Mouse (Mus musculus) heart, embryonic 15.5 days (tissue): ENCODE data around the gene Galr2. TPM values are rescaled to one million over a fixed set of nuclear protein-coding genes. Genes with fewer than 3 reads are reported as not detected.
A peak's percentile ranks its signal among the peaks of the same experiment; 100 is the strongest.

Experiments
- ATAC-seq: fragments of 200-750 bp; cut with Nextera tagmentation; replicated peaks from 2 replicates; pipeline ENCODE4 v1.8.0; 2017; ENCODE audit warnings: low read depth, moderate TSS enrichment; ENCODE audit not compliant: insufficient number of reproducible peaks, insufficient read depth, low FRiP score
- H3K27ac ChIP-seq: fragments of 300-500 bp; sonication (generic); 2 replicates; pipeline ENCODE4 v1.5.1; 2015; ENCODE audit warnings: mild to moderate bottlenecking, inconsistent platforms
- H3K27me3 ChIP-seq: fragments of 300-500 bp; sonication (generic); 2 replicates; pipeline ENCODE4 v1.6.1; 2015; ENCODE audit warnings: inconsistent platforms
- H3K36me3 ChIP-seq: fragments of 300-500 bp; sonication (generic); 2 replicates; pipeline ENCODE4 v1.6.1; 2015; ENCODE audit warnings: mild to moderate bottlenecking, inconsistent platforms
- H3K4me1 ChIP-seq: fragments of 300-500 bp; sonication (generic); replicated peaks from 2 replicates; pipeline ENCODE4 v1.6.1; 2015; ENCODE audit warnings: inconsistent platforms
- H3K4me2 ChIP-seq: fragments of 300-500 bp; sonication (generic); 2 replicates; pipeline ENCODE4 v1.6.1; 2015; ENCODE audit warnings: inconsistent platforms, mild to moderate bottlenecking, moderate library complexity
- H3K4me3 ChIP-seq: fragments of 300-500 bp; sonication (generic); 2 replicates; pipeline ENCODE4 v1.5.1; 2015; ENCODE audit warnings: mild to moderate bottlenecking, inconsistent platforms
- H3K9ac ChIP-seq: fragments of 300-500 bp; sonication (generic); 2 replicates; pipeline ENCODE4 v1.6.1; 2015; ENCODE audit warnings: mild to moderate bottlenecking, inconsistent platforms
- H3K9me3 ChIP-seq: fragments of 300-500 bp; sonication (generic); replicated peaks from 2 replicates; pipeline ENCODE4 v1.6.1; 2016; ENCODE audit warnings: inconsistent platforms
- WGBS: fragments of 180-500 bp; shearing (Covaris S2); methylation state at CpG from one replicate; pipeline ENCODE4 v1.1.7; 2015; ENCODE audit warnings: mixed read lengths; 5-methylcytosine and 5-hydroxymethylcytosine counted together
- polyA plus RNA-seq: library from polyadenylated mRNA; unstranded; fragments of >200 nt; fragmentation: Nextera tagmentation; extraction: Ambion mirVana; gene quantifications from 2 replicates; pipeline ENCODE4 v1.2.1, GENCODE M21; 2015

Gene Galr2
- polyA plus RNA-seq = 0.19 and 0.20 TPM in 2 replicates

DNA sequence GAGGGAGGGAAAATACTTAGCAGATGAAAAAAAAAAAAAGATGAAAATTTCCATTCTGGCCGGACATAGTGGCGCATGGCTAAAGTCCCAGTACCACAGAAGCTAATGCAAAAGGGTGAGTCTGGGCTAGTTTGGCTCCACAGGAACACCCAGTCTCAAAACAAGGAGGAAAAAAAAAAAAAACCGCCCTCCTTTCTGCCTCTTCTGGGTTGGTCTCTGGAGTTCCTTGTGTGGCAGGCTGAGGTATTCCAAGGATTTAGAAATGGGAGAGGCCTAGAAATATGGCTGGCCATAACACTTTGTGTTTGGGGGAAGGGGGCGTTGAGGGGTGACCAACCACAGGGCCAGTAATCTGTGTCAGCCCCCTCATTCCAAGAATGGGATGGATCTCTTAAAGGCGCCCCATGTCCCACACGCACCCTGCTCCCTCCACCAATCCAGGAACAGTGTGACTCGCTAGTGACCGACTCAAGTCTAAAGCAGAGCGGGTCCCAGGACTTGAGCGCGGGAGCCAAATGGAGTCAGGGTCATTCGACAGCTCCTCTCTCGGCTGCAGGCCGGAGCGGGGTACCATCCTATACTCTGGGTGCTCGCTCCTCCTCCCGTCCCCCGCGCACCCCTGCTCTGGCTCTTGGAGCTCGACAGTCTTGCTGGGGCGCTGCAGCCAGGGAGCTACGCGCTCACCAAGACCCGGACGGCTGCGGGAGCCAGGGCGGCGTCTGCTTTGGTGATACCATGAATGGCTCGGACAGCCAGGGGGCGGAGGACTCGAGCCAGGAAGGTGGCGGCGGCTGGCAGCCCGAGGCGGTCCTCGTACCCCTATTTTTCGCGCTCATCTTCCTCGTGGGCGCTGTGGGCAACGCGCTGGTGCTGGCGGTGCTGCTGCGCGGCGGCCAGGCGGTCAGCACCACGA, at the start of gene Galr2:
Gene Galr2 (plus strand): TSS at position 189 of the 913 bp plus-strand sequence.
- 8% methylated on average over 44 of the region's 48 CpGs for WGBS
- Histone ChIP-seq H3K27me3 (peaks cover 64% of the 10 kb centered on the region), H3K36me3 (no peaks in the 10 kb centered on the region), H3K9me3 (no peaks in the 10 kb centered on the region), H3K4me3 (peak within 1 kb of the TSS; percentile 36), H3K4me1 (peaks cover 25% of the 10 kb centered on the region), H3K27ac (no peak within 1 kb of the TSS), H3K9ac (0 out of 2 replicates have a peak within 1 kb of the TSS, but pooled peaks have one; percentile 1), H3K4me2 (peak within 1 kb of the TSS; percentile 61)
- ATAC-seq = no peak

DNA sequence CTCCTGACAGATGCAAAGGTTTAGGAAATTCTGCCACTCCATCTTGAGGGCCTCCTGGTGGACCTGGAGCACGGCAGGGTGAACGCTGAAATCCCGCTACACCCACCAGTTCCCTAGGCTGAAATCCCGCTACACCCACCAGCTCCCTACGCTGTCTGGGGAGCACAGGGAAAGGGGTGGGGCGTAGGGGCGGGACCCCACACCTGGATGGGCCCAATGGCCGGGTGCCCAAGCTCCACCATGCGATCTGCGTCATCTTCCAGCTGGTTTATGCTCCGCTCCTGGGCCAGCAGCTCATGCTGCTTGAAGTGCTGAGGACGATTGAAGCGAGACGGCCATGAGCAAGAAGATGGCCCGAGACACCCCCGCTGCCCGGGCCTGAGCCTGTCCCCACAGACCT, 48.3 kb upstream of the Galr2 start:
- peak overlapping the region; percentile 33; the same call in 1 of the 2 replicates for H3K9ac ChIP-seq
- no peaks in the 10 kb centered on the region for H3K9me3 ChIP-seq
- no peak overlapping the region for H3K4me3 ChIP-seq
- H3K27ac ChIP-seq = no peak overlapping the region
- H3K36me3 ChIP-seq = no peaks in the 10 kb centered on the region
- peaks cover 56% of the 10 kb centered on the region for H3K27me3 ChIP-seq
- WGBS = 25% methylated on average over 17 of the region's 17 CpGs
- peaks cover 6% of the 10 kb centered on the region for H3K4me1 ChIP-seq
- ATAC-seq = no peak
- peak overlapping the region; percentile 45 for H3K4me2 ChIP-seq

DNA sequence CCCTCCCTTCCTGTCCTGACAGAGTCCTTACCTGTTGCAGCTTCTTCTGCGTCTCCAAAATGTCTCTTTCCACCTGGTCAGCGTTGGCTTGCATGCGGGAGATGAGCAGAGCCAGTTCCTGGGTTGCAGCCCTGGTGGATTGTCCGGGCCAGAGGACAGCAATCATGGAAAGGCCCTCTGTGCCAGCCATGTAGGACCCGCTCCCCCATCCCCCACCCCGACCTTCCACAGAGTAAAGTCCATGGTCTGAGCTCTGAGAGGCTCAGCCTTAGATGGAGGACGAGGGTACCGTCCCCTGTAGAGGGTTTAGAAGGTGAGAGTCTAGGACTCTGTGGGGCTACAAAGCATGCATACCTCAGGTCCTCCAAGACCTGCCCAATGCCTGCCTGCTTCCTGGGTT, 45.8 kb upstream of the Galr2 start:
- H3K9me3 ChIP-seq = no peaks in the 10 kb centered on the region
- H3K4me3 ChIP-seq = no peak overlapping the region
- H3K36me3 ChIP-seq = no peaks in the 10 kb centered on the region
- peaks cover 59% of the 10 kb centered on the region for H3K27me3 ChIP-seq
- WGBS = 70% methylated on average over 8 of the region's 8 CpGs
- no peak overlapping the region for H3K9ac ChIP-seq
- H3K4me1 ChIP-seq = peaks cover 14% of the 10 kb centered on the region
- no peak overlapping the region for H3K27ac ChIP-seq
- H3K4me2 ChIP-seq = no peak overlapping the region
- no peak for ATAC-seq

- peaks cover 8% of the 10 kb centered on the region for H3K4me1 ChIP-seq
- peak within 1 kb of the TSS; percentile 55 for H3K4me2 ChIP-seq
- peaks cover 53% of the 10 kb centered on the region for H3K27me3 ChIP-seq
- peak; percentile 66 for ATAC-seq
- peak within 1 kb of the TSS; percentile 42; the same call in 1 of the 2 replicates for H3K27ac ChIP-seq
- peak within 1 kb of the TSS; percentile 35 for H3K4me3 ChIP-seq
- H3K9me3 ChIP-seq = no peaks in the 10 kb centered on the region
- H3K36me3 ChIP-seq = no peaks in the 10 kb centered on the region
- H3K9ac ChIP-seq = peak within 1 kb of the TSS; percentile 36; the same call in 1 of the 2 replicates
- 14% methylated on average over 30 of the region's 31 CpGs for WGBS
These were observed 42.9 kb upstream of the Galr2 start, which contains the start of gene Evpl for GRCm38 (mm10) chr11:116237742-116238395. Gene Evpl, minus strand, starts transcription at chr11:116238077.

DNA sequence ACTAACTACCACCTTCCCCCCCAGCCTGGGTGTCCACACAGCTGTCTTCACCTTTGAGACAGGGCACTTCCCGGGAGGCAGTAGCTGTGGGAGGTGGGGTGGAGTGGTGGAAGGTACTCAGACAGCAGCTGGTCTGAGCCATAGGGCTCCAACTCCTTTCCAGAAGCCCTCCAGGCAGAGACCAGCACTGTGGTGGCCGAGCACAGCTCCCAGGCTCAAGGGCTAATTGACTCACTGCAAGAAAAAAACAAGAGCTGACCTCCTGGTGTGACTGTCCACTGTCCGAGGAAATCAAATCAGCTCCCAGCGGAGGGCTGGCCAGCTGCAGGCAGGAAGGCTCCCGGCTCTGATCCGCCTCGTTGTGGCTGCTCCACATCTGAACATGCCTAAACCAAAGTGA, 40.9 kb upstream of the Galr2 start:
- Histone ChIP-seq H3K4me2 (no peak overlapping the region), H3K4me1 (peaks cover 8% of the 10 kb centered on the region), H3K4me3 (no peak overlapping the region), H3K9me3 (no peaks in the 10 kb centered on the region), H3K9ac (no peak overlapping the region), H3K27ac (no peak overlapping the region), H3K36me3 (peaks cover 10% of the 10 kb centered on the region; the same call in 1 of the 2 replicates), H3K27me3 (peaks cover 34% of the 10 kb centered on the region)
- ATAC-seq = no peak
- WGBS = 34% methylated on average over 7 of the region's 7 CpGs

DNA sequence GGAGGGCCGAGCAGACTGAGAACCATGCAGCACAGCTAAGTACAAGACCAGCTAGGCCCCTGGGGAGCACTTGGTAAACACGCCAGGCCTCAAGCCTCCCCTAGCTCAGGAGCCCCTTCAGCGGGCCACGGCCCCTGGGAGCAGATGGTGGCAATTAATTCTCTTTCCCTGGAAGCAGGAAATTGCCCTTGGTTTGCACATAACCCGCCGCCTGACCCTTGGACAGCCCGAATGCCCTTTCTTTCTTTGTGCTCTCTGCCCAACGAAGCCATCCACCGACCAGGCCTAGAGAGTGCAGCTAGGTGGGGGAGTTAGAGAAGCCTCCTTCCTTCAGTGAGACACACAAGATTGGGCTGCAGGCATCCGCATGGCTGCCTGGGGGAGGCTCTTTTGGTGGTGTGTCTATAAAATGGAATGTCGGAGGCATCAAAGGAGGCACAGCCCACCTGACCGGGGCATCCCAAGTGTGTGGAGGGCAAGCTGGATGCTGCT, 38.9 kb upstream of the Galr2 start:
- no peak overlapping the region for H3K4me3 ChIP-seq
- WGBS = 54% methylated on average over 12 of the region's 12 CpGs
- H3K9ac ChIP-seq = no peak overlapping the region
- H3K27ac ChIP-seq = no peak overlapping the region
- no peak for ATAC-seq
- H3K27me3 ChIP-seq = peaks cover 16% of the 10 kb centered on the region
- peaks cover 30% of the 10 kb centered on the region for H3K36me3 ChIP-seq
- peaks cover 8% of the 10 kb centered on the region for H3K4me1 ChIP-seq
- H3K9me3 ChIP-seq = no peaks in the 10 kb centered on the region
- H3K4me2 ChIP-seq = no peak overlapping the region

- Histone ChIP-seq H3K27ac (no peak overlapping the region), H3K4me2 (no peak overlapping the region), H3K4me3 (no peak overlapping the region), H3K36me3 (peaks cover 58% of the 10 kb centered on the region), H3K4me1 (no peaks in the 10 kb centered on the region), H3K9ac (no peak overlapping the region), H3K9me3 (no peaks in the 10 kb centered on the region), H3K27me3 (no peaks in the 10 kb centered on the region)
- 73% methylated on average over 8 of the region's 8 CpGs for WGBS
- no peak for ATAC-seq
These were observed 36.2 kb upstream of the Galr2 start for GRCm38 (mm10) chr11:116244580-116244979.

GRCm38 (mm10) chr11:116245616-116246015, 35.1 kb upstream of the Galr2 start:
- no peak overlapping the region for H3K4me3 ChIP-seq

GRCm38 (mm10) chr11:116247502-116248222, 33.1 kb upstream of the Galr2 start:
- Histone ChIP-seq H3K9ac (no peak overlapping the region), H3K9me3 (no peaks in the 10 kb centered on the region), H3K4me1 (peaks cover 10% of the 10 kb centered on the region; the same call in 1 of the 2 replicates), H3K27me3 (no peaks in the 10 kb centered on the region), H3K27ac (no peak overlapping the region), H3K4me3 (no peak overlapping the region), H3K4me2 (no peak overlapping the region), H3K36me3 (peaks cover 88% of the 10 kb centered on the region)
- ATAC-seq = no peak
- 84% methylated on average over 14 of the region's 14 CpGs for WGBS

More at GRCm38 (mm10) chr11:116245616-116246015, 35.1 kb upstream of the Galr2 start:
- 77% methylated on average over 6 of the region's 6 CpGs for WGBS
- H3K4me2 ChIP-seq = no peak overlapping the region
- H3K27ac ChIP-seq = no peak overlapping the region
- no peaks in the 10 kb centered on the region for H3K27me3 ChIP-seq
- H3K9me3 ChIP-seq = no peaks in the 10 kb centered on the region
- no peak overlapping the region for H3K9ac ChIP-seq
- H3K4me1 ChIP-seq = no peaks in the 10 kb centered on the region
- no peak for ATAC-seq
- peaks cover 69% of the 10 kb centered on the region for H3K36me3 ChIP-seq

DNA sequence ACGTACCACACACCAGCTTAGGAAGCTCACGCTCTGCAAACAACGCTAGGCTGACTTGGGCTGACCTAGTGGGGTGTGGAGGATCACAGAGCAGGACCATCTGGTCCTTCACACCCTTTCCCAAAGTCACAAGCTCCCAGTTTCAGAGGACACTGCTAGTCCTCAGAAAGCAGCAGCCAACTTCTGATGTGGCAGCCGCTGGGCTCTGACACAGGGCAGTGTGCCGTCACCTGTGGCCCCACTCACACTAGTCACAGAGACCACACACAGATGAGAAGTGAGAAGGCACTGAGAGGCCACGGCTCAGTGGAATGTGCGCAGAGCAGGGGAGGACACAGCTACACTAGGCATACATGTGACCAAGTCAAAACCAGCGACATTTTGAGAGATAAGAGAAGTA, 29.8 kb upstream of the Galr2 start:
- 59% methylated on average over 8 of the region's 8 CpGs for WGBS
- Histone ChIP-seq H3K4me3 (no peak overlapping the region), H3K4me2 (no peak overlapping the region), H3K27ac (no peak overlapping the region), H3K27me3 (no peaks in the 10 kb centered on the region), H3K36me3 (peaks cover 93% of the 10 kb centered on the region), H3K4me1 (peaks cover 10% of the 10 kb centered on the region; the same call in 1 of the 2 replicates), H3K9me3 (no peaks in the 10 kb centered on the region), H3K9ac (no peak overlapping the region)
- no peak for ATAC-seq
